Mouse (Mus musculus) lung, postnatal 25 days (tissue): ENCODE results near the gene Nhsl2.

ENCODE experiments used
- DNase-seq: peaks from one replicate; pipeline ENCODE4 v3.0.0; 2022; ENCODE audit warnings: low spot score

Gene Nhsl2

DNA sequence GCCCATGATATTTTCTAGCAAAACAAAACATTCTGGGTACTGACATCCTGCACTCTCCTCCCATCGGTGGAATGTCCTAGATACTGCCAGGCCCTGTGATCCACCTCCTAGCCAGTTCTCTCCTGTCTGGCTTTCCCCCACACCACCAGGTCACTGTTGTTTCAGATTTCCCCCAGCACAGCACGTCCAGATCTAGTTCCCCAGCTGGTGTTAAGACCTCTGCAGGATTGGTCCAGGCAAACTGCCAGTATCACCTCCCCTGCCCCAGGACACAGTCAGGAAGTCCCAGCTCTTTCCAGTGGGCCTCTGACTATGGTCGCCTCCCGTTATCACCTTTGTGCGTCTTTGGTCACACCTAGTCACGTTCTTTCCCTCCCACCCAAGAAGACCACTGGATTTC lies 134.5 kb downstream of the Nhsl2 start:
- peak; percentile 18 for DNase-seq

DNA sequence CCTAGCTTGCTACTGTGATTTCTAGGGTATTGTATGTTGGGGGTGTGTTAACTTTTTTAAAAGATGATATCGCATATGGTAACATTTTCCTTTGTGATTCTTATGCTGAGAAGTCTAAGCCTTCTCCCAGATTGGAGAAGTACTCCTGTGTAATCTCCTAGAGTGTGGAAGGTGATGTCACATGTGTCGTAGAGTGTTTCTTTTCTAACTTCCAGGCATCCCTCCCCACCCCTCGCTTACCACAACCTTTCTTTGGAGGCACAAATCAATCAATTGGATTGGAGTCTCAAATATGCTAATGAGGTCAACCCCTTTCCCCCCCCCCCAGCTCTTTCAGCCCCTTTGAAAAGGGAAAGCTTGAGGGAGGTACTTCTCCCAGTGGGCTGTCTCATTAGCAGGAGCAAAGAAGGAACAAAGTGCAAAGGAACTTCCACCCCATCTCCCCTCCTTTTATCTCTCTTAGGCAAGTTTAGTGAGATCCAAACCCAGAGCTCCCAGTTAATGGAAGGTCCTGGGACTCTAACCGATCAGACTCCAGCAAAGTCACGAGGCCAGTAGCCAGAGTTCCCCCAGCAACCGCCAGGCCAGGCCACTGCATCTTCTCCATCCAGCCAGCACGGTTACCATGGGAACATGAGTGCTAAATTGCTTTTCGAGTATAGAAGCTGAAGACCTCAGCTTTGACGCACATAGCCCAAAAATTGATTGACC lies 137.6 kb downstream of the Nhsl2 start:
- no peak for DNase-seq

DNA sequence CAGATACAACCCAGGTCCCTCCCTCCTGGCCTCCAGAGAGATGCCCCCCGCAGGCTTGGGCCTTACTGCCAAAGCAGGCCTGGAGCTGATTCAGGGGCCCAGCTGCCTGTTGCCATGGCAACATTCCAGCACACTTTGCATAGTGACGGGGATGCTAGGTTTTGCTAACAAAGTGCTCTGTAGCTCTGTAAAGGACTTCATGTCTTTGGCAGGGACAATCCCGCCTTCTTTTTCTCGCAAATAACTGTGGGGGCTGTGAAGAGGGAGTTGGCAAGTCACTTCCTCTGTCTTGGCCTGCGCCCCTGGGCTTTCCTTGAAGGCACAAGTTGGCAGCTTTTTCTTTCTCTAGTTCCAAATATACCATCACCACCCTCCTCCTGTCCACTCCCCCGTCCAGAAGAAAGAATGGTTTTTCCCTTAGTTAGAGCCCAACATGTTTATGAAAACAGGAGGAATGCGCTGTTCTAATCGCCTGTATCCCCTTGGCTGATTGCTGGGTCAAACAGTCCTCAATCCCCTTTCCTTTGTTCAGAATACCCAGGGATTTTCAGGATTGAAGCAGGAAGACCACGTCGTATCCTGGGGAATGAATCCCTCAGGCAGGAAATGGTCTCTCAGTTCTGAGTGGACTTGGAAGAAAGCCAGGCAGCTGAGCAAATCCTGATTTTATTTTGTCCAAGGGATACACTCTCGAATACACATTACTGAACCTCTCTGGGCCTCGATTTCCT lies 144.8 kb downstream of the Nhsl2 start:
- DNase-seq, result peak; percentile 34

DNA sequence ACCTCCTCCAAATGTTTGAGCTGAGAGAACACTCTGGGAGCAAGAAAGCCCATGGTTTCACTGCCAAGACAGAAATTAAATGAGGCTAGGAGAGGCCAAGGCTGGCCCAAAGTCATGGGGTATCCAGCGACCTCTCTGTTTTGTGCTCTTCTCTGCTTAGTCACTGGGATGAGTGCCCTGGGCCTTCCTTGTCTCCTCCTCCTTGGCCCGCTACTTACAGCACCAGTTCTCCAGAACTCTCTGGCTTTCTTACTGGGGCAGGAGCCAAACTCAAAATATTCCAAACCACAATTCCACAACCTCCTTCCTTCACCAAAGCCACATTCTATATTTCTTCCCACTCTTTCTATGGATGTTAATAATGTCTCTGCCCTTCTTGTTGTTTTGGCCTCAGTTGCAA lies 147.5 kb downstream of the Nhsl2 start:
- DNase-seq, result no peak

DNA sequence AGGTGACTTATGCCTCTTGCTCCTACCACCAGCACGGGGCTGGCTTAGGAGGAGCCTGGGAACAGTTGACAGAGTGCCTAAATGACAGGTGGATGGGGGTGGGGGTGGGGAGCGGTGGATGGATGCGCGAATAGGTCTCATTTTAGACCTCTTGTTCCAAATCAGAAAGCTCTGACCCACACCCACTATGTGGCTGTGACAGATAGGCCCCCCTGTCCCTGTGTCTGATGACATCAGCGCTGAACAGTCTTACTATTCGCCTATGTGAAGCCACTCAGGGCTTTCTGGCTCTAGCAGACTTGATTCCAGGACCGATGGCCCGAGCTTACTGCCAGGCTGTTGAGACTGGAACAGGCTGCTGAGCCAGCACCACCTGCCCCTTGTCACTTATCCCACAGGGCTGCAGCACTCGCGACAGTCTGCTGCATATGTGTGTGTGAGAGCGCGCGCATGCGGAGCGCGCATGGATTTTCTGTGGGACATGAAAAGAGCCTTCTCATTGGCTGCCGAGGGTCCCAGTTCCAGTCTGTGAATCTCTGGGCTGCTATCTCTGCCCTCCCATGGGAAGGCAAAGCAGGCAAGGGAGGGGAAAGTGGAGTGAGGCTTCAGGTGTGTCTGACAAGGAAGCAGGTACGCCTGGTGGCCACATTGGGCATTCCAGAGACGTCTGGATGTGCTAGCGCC lies 154.6 kb downstream of the Nhsl2 start:
- no peak for DNase-seq

DNA sequence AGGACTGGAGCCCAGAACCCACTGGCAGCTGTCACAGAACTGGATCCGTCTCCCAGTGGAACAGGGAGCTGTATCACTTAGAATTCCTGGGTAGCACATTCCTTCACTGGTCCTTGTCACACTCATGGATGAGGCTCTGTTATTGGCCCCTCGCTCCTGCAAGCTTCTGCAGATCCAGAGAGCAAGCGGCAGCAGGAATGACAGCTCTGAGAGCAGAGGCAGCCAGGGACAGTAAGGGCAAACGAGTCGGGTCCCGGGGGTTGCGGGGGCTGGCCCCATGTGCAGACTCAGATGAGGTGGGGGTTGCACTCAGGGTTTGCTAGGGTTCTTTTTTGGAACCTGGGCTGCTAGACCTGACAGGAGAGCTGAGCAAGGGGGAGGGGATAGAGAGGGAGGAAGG lies 155.2 kb downstream of the Nhsl2 start:
- no peak for DNase-seq

DNA sequence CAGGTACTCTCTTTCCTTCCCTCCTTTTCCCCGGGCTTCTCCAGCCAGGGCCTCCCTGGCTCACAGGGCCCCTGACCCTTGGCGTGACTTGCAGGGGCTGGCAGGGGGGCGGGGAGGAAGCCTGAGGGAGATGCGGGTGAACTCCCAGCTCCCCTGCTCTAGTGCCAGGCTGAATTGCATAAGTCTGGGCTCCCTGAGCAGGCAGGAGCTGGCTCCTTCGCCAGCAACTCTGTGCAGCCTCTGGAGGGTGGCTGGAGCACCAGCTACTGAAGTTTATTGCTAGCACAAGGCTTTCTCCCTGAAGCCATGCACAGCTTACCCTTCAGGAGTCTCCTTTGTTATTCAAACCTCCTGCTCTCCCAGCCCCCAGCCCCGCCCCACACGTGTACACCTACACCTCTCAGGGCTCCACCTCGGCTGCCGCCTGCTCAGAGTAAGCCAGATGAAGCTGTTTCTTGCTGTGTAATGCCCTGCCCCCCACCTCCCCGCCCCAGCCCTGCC lies 156.0 kb downstream of the Nhsl2 start:
- DNase-seq, result no peak

DNA sequence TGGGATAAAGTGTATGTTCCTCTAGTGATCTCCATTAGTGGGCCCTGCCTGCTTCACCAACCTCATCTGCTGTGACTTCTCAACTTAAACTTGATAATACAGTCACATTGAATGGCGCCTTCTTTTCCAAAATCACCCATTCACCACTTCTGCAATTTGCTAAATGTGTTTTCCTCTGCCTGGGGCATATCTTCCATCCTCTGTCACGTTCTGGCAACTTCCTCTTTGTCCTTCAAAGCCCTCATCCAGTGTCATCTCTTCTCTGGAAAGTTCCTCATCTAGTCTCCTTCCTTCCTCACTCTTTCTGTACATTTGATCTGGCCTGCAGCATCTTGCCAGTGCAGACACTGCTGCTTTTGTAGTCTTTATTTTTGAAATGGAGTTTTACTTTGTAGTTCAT lies 158.8 kb downstream of the Nhsl2 start:
- no peak for DNase-seq

DNA sequence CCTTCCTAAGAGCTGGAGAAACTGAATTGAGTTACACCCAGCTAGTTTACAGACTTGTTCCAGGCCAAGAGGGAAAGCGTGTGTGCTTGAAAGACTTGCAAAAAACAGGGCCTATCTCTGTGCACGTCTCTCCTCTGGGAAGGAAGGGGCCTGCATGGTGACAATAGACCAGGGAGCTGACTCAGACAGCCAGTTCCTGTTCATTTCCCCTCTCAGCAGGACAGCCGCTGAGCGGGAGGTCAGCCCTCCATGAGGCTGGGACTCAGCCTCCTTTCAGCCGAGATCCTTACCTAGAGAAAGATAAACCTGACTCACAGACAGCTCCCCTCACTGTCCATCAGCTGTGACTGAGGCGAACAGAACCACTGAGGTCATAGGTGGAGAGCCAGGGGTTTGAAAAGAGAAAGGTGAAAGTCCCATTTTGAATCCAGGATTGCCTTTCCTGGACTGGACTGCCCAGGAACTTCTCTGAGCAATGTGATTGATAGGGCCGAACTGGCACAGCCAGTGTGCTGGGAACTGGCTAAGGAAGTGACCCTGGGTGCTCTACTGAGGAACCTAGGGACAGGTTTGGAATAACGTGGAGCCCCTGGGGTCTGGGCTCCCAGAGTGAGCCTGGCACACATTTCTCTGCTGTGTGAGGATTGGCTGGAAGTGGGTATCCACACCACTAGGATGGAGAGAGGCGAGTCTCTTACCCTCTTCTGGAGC lies 168.2 kb downstream of the Nhsl2 start:
- DNase-seq, result peak; percentile 21

DNA sequence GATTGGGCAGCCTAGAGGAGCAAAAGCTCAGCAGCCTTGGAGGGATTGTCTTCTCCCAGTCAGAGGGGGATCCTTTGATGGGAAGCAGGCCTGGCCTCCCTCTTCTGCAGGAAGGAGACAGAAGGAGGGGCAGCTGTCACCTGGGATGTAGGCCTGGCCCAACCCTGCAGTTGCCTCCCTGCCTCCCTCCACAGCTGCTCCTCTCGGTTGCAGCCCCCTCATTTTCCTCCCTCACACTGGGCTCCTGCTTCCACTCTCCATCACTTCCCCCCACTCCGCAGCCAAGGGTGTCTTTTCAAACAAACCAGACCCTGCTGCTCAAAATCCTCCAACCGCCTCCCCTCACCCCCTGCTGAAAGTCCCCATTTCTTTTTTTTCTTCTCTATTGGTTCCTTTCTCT lies 169.7 kb downstream of the Nhsl2 start:
- DNase-seq, result no peak

DNA sequence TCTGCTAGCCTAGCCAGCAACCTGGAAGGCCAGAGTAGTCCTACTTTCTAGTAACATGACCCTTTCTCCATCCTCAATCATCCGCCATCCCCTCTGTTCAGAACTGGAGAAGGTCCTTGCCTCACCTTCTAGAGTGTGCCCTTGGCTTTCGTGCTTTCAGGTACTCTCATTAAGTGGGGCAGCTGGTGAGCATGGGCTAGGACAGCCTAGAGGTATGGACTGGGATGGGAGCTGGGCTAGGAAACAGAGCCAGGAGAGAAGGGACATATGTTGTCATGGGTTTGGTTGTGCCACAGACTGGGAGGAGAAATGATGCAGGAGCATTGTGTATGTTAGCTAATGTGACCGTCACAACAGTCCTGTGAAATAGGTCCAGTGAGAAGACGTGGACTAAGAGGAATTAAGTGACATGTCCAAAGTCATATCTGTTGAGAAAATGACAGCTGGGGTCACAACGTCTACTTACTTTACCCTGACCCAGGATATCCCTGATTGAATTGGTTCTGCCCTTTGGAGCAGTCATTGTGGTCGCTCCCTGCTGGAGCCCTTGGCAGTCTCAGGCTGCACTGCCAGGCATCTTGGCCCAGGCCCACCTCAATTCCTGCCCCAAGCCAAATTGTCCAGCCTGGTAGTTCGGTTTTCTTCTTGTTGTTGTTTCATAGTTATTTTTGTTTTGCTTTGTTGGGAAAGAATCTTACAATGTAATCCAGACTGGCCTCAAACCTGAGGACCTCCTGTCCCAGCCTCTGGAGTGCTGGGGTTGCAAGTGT lies 170.5 kb downstream of the Nhsl2 start:
- DNase-seq, result no peak

DNA sequence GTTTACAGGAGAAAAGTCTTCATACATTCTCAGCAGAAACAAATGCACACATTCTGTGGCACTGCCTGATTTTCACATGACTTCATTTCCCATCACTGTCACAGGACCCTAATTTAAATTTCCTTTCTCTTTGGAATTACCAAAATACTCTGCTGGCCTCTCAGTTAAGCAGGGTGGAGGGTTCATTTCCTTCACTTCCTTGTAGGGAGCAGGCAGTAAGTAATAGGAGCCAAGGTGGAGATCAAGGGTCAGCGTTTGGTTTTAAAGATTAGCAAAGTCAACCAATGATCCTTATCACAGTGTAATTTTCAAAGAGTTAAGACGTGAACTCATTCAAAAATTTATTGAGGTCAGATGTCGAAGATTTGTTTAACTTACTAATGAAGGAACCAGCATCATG lies 175.8 kb downstream of the Nhsl2 start:
- no peak for DNase-seq

DNA sequence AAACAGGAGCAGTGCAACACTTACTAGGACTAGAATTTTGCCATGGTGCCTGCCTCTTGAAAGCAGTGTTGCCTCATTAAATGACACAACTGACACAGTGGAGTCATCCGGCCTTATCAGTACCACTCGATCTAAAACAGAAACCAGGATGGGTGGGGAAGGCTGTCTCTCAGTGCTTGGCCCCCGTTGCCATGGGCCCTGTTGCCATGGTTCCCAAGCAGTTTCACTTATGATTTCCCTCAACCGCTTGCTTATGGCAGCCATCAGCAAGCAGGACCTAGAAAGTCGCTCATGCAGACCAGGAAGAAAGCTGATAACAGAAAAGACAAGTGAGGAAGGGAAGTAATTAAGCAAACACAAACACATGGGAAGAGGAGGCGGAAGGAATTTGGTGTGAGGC lies 182.7 kb downstream of the Nhsl2 start:
- peak; percentile 81 for DNase-seq

DNA sequence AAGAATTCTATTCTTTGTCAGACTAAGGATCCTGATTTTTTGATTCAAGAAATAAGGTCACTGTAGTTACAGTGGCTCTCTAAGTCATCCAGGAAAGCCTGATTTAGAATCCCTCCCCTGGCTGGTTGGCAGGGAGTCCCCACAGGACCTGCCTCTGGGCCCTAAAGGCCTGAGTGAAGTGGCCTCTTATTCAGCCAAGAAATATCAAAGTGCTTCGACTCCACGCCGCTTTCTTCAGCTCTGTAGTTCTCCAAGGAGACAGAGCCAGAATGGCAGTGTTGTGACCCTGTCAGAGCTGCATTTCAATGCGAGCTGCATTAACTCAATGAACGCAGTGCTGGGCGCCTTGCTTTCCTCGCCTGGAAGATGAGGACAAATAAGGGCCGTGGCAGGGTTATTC lies 183.2 kb downstream of the Nhsl2 start:
- no peak for DNase-seq

DNA sequence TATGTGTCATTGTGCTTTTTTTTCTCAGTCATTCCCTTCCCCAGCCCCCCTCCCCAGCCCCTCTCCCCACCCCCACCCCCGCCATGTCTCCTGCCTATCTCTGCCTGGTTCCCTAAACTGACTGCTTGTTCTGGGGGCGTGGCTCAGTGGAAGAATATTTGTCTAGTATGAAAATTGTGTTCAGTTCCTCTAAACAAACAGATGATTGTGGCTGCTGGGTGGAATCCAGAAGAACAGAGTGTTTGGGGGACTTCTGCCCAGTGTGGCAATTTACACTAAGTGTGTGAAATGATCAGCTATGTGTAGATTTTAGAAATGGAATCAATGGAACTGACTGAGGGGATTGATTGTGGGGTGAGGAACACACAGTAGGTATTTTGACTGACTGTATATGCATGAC lies 184.4 kb downstream of the Nhsl2 start:
- DNase-seq, result no peak

DNA sequence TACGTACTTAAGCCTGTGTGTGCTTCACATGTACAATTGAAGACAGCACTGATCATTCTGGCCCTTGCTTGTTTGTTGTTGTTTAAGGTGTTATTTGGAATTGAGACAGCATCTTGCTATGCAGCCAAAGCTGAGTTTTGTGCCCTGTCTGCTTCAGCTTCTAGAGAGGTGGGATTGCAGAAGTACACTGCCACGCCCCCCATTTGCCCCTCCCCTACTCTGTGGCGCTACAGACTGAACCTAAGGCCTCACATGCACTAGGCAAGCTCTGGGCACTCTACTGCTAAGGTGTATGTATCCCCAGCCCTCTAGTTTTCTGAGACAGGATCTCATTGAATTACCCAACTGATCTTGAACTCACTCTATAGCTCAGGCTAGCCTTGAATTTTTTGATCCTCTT lies 186.5 kb downstream of the Nhsl2 start:
- no peak for DNase-seq

DNA sequence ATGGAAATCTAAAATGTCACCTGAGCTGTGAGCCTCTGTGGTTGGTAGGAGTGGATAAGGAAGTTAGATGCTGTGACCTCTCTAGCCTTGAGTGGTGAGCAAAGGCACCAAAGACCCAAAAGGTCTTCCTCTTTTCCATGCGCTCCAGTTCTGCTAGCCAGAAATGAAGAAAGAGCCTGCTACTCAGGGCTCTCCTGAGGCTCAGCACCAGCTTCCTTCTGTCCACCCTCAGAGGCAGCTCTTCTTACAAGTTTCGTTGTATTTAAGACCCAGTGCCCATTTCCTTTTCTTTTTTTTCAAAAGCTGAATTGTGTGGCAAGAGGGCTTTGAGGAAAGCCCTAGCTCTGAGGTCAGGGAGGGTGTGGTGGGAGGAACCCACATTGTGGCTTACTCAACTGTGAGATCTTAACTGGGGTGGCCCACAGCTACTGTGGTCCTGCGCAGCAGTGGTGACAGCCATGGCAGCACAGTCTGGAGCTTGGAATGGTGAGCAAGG lies 187.7 kb downstream of the Nhsl2 start:
- DNase-seq, result no peak

DNA sequence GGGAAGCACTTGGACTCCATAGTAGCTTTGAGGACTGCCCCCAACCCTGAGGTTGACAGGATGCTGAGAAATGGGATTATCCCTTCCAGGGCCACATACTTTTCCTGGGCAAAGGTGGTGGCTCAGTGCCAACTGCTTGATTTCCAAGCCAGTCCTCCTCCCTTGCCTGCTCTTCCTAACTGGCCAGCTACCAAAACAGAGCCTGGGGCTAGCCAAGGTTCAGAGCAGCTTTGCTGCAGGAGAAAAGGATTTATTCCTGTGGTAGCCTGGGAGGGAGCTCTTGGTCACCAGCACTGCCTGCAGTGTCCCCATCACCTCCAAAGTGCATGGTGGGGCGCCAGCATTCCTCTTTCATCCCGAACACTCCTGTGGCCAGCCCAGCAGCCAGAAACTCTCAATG lies 188.3 kb downstream of the Nhsl2 start:
- no peak for DNase-seq

DNA sequence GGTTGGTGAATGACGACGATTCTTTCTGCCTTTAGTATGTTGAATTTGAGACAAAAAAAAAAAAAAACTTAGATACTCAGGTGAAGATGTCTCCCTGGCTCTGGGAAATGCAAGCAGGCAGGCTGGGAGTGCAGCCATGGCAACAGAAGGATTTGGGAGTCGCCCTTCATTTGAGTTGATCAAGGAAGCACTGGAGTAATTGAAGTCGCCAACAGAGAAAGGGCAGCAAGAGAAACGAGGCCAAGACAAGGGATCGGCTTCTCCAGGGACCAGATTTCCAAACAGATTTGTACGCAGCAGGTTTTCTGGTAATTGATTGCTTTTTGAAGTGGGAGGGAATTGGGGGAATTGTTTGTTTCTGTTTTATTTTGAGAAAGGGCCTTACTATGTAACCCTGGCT lies 192.4 kb downstream of the Nhsl2 start:
- DNase-seq, result no peak

DNA sequence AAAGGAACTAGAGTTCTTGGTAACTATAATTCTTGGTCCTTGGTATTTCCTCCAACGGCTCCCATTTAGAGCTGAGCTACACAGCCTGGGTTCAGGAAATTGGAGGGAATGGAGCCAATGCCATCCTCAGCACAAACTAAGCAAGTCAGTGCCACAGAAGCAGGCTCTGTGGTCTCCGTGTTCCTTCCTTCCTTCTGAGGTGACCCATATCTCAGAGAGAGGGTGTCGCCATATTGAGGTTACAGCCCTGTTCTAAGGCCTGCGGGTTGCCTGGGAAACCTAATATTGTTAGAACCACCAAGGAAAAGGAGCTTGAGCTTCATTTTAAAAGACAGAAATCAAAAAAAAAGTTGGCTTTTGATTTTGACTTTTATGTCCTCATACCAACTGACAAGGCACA lies 193.2 kb downstream of the Nhsl2 start:
- no peak for DNase-seq

DNA sequence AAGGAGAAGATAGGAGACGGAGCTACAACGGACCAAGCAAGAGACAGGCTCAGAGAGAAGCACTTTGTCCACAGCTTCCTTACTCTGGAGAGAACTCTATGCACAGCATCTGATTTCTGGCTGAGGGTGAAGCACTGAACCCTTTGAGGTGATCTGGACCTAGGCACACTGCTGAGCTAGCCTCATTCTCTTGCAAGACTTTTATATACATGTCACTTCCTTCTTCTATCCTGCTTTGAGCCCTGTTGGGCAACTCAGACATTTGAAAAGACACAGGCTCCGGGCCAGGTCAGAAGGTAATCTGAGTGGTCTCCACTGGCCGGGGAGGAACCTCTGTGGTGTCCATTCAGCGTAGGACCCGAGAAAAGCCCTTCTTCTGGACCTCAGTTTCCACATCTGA lies 201.4 kb downstream of the Nhsl2 start:
- no peak for DNase-seq

DNA sequence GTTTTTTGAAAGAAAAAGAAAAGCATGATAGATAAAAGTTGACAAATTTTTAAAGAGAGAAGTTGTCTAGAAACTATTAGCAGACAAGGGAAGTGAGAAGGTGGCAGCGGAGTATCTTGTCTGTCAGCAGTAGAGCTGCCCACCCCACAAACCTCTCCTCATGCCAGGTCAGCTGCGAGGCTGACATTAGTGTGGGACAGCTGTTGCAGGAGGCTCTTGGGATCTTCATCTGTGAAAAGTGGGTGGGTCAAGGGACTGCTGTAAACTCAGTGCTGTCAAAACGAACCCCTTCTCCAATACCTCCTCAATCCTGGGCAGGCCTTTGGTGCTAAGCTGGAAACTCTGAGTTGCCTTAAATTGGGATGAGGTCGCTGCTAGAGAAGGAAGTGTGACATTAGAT lies 202.0 kb downstream of the Nhsl2 start:
- DNase-seq, result no peak
